Mouse (Mus musculus) testis, adult 2 months (tissue): Measurements from ENCODE around the gene Fgf22. TPM values are rescaled to one million over a fixed set of nuclear protein-coding genes. Genes with fewer than 3 reads are reported as not detected.

Experiments
- H3K27ac ChIP-seq: fragments of 200-500 bp; 2 replicates; pipeline ENCODE4 v1.5.1; 2012; ENCODE audit warnings: low read depth, low read length; ENCODE audit not compliant: control insufficient read depth, insufficient read depth
- H3K27me3 ChIP-seq: fragments of 200-500 bp; 2 replicates; pipeline ENCODE4 v1.6.1; 2012; ENCODE audit warnings: mild to moderate bottlenecking, low read length, moderate library complexity; ENCODE audit not compliant: control insufficient read depth, insufficient read depth
- H3K36me3 ChIP-seq: fragments of 200-500 bp; 2 replicates; pipeline ENCODE4 v1.6.1; 2012; ENCODE audit warnings: mild to moderate bottlenecking, low read length; ENCODE audit not compliant: control insufficient read depth, insufficient read depth
- H3K4me1 ChIP-seq: fragments of 200-500 bp; 2 replicates; pipeline ENCODE4 v1.6.1; 2012; ENCODE audit warnings: low read length; ENCODE audit not compliant: control insufficient read depth, insufficient read depth
- H3K4me3 ChIP-seq: fragments of 200-500 bp; 2 replicates; pipeline ENCODE4 v1.5.1; 2012; ENCODE audit warnings: low read depth, mild to moderate bottlenecking, low read length, moderate library complexity, mixed read lengths; ENCODE audit not compliant: control insufficient read depth
- CTCF ChIP-seq: fragments of 200-500 bp; IDR thresholded peaks from 2 replicates; pipeline ENCODE4 v1.5.1; 2012; ENCODE audit warnings: low read depth, mild to moderate bottlenecking, inconsistent platforms, low read length, moderate library complexity; ENCODE audit not compliant: control insufficient read depth, insufficient read depth, insufficient replicate concordance
- POLR2A ChIP-seq: fragments of 200-500 bp; IDR thresholded peaks from 2 replicates; pipeline ENCODE4 v1.6.1; 2012; ENCODE audit warnings: low read depth, mild to moderate bottlenecking, inconsistent platforms, low read length, moderate library complexity; ENCODE audit not compliant: control insufficient read depth
- polyA plus RNA-seq: library from polyadenylated mRNA; depleted of rRNA; stranded (reverse); fragments of >200 nt; gene quantifications from 2 replicates; pipeline ENCODE4 v1.2.3, GENCODE M21; 2012

Gene Fgf22
- polyA plus RNA-seq, 1 experiment = 0.28 TPM

DNA sequence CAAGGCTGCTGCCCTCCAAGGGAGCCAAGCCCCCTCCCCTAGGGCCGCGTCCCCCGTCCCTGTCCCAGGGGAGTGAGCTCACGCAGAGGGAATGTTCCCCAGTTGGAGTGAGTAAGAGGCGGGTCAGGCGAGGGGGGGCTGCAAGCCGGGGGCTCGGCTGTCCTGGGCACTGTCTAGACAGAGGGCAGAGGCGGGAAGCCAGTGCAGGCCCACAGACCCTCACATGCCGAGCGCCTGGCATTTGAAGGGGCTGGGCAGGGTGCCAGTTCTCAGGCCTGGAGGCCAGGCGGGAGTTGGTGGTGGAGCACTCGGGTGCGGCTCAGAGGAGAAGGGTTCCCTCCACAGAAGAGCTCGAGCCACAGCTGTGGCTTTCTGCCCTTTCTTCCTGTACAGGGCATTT is 23.1 kb downstream of the Fgf22 start:
- Histone ChIP-seq H3K4me1 (peaks cover 34% of the 10 kb centered on the region), H3K27ac (no peak overlapping the region), H3K27me3 (no peaks in the 10 kb centered on the region), H3K36me3 (no peaks in the 10 kb centered on the region), H3K4me3 (no peak overlapping the region; the same call in 1 of the 2 replicates)
- TF ChIP-seq POLR2A = no peak
- TF ChIP-seq CTCF = no peak

DNA sequence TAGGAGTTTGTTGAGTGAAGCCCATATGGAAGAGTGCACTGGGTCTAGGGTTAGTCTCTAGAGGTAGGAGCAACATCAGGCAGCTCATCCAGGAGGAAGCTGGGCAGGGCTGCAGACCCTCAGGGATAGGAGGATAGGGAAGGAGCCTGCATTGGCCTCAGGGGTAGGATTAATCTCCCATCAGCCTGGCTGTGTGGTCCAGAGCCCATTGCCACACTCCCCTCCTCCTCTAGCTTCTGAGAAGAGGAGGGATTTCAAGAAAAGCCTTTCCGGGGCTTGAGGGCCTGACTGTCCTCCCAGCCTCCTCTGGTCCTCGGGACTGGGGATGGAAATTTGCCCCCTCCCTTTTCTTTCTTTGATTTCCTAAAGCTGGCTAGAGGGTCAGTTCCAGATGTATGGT is 24.3 kb downstream of the Fgf22 start:
- Histone ChIP-seq H3K27ac (no peak overlapping the region), H3K27me3 (no peaks in the 10 kb centered on the region), H3K4me1 (peaks cover 32% of the 10 kb centered on the region), H3K36me3 (no peaks in the 10 kb centered on the region), H3K4me3 (no peak overlapping the region)
- TF ChIP-seq CTCF = no peak
- TF ChIP-seq POLR2A = no peak

DNA sequence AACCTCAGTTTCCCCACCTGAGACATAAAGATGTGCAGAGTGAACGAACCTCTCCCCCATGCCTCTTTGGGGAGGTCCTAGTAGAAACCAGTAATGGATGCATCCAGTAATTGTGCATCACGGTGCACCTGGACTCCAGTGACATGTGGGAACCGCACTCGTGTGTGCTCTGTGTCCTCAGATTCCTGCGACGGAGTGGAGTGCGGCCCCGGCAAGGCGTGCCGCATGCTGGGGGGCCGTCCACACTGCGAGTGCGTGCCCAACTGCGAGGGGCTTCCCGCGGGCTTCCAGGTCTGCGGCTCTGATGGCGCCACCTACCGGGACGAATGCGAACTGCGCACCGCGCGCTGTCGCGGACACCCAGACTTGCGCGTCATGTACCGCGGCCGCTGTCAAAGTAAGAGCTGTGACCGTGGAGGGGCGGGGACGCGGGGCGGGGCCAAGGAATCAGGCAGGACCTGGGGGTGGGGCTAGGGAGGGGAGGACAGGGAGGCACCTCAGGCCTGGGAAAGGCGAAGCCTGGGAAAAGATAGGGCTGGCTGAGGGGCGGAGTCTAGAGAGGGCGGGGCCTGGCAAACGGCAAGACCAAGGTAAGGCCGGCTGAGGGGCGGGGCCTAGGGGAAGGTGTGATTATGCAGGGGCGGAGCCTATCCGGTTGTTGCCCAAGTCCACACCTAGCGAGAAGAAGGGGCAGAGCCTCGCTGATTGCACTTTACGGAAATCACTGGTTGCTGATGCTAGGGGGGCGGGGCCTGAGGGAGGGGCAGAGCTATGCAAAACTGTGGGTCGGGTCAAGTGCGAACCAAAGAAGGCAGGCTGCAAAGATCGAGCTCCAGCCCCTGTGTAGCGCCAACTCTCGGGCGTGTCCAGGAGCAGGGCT is 25.1 kb downstream of the Fgf22 start:
- no peaks in the 10 kb centered on the region for H3K27me3 ChIP-seq
- TF ChIP-seq POLR2A (no peak), CTCF (peak; percentile 92)
- peaks cover 29% of the 10 kb centered on the region for H3K4me1 ChIP-seq
- H3K27ac ChIP-seq = peak overlapping the region; percentile 3
- peak overlapping the region; percentile 73 for H3K4me3 ChIP-seq
- no peaks in the 10 kb centered on the region for H3K36me3 ChIP-seq

GRCm38 (mm10) chr10:79780664-79781015 is 25.8 kb downstream of the Fgf22 start:
- H3K36me3 ChIP-seq = no peaks in the 10 kb centered on the region
- peaks cover 29% of the 10 kb centered on the region for H3K4me1 ChIP-seq

GRCm38 (mm10) chr10:79781139-79781538 is 26.3 kb downstream of the Fgf22 start:
- H3K4me3 ChIP-seq = no peak overlapping the region; the same call in 1 of the 2 replicates
- H3K27me3 ChIP-seq = no peaks in the 10 kb centered on the region
- H3K4me1 ChIP-seq = peaks cover 29% of the 10 kb centered on the region
- TF ChIP-seq CTCF (no peak), POLR2A (no peak)
- no peaks in the 10 kb centered on the region for H3K36me3 ChIP-seq
- no peak overlapping the region for H3K27ac ChIP-seq

More at GRCm38 (mm10) chr10:79780664-79781015, 25.8 kb downstream of the Fgf22 start:
- TF ChIP-seq CTCF = no peak
- TF ChIP-seq POLR2A = no peak
- peak overlapping the region; percentile 73 for H3K4me3 ChIP-seq
- no peaks in the 10 kb centered on the region for H3K27me3 ChIP-seq
- H3K27ac ChIP-seq = peak overlapping the region; percentile 3; the same call in 1 of the 2 replicates

DNA sequence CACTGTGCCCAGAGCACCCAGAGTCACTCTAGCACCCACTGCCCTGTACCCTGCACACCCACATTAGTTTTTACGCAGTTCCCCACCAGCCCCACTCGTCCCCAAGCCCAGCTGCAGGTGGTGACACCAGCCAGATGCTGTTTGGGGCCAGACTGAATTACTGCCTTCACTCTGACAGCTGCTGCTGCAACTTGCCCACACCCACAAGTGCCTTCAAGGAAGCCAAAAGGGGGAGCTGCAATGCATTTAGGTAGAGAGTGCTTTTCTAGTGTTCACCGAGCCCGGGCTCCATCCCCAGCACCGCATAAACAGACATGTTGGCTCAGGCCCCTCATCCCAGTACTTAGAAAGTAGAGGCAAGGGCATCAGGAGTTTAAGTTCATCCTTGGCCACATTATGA is 27.1 kb downstream of the Fgf22 start:
- Histone ChIP-seq H3K27ac (no peak overlapping the region), H3K4me3 (no peak overlapping the region), H3K27me3 (no peaks in the 10 kb centered on the region), H3K4me1 (peaks cover 24% of the 10 kb centered on the region), H3K36me3 (no peaks in the 10 kb centered on the region)
- no peak for TF ChIP-seq POLR2A
- no peak for TF ChIP-seq CTCF

DNA sequence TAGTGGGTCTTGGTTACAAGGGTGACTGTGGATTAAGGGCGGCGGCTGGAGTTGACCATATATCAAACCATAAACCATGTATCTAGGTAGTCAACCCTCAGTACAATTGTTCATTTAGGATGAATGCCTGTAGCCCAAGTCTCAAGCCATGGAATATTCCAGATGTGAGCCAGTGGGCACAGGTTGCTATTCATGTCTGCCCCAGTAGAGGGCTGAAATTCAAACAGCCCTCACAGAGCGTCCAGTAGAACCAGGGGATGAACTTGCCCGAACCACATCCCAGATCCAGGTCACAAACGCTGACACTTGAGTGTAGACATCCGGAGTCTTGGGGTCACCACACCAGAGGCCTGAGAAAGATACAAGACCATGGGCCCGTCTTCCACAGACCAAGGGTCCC is 28.2 kb downstream of the Fgf22 start:
- Histone ChIP-seq H3K27ac (no peak overlapping the region), H3K4me3 (no peak overlapping the region), H3K4me1 (peaks cover 16% of the 10 kb centered on the region), H3K27me3 (no peaks in the 10 kb centered on the region), H3K36me3 (no peaks in the 10 kb centered on the region)
- TF ChIP-seq CTCF (no peak; the same call in 1 of the 2 replicates), POLR2A (no peak)
